Mouse (Mus musculus): ENCODE measurements around the gene Adgrl2. TPM values are rescaled to one million over a fixed set of nuclear protein-coding genes. Genes with fewer than 3 reads are reported as not detected.

Adgrl2 gene
- total and polyA plus RNA-seq, 3 experiments = not detected

DNA sequence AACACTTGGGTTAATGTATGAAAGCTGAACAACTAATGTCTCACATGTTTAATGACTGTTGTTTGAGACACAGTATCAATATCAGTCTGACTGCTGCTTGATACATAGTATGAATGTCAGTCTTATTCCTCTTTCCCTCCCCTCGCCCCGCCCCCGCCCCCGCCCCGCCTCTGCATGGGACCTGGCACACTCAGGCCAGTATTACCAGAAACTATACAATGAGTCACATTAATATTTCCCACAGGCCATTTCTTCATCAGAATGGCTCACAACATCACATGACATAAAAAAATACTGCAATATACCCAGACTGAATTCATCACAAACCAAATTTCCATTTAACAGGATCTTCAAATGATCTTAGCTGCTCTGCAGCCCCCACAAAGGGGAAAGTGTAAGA, 108.9 kb downstream of the Adgrl2 start:
- no peaks in the 10 kb centered on the region for H3K4me1 ChIP-seq (ENCODE audit: control insufficient read depth in 1 of 2, insufficient read depth in 2 of 2, low read length in 2 of 2)
- no peak overlapping the region for H3K9ac ChIP-seq (ENCODE audit: control insufficient read depth, low read depth, low read length, poor library complexity, severe bottlenecking)
- no peak overlapping the region for H3K4me3 ChIP-seq (ENCODE audit: control insufficient read depth in 1 of 2, insufficient read depth in 1 of 2, low read depth in 2 of 2, low read length in 2 of 2)
- H3K27me3 ChIP-seq (ENCODE audit: control insufficient read depth in 1 of 2, insufficient read depth in 2 of 2, low read length in 2 of 2) = no peaks in the 10 kb centered on the region
- H3K79me2 ChIP-seq (ENCODE audit: control insufficient read depth, insufficient read depth, low read length, poor library complexity) = no peaks in the 10 kb centered on the region
- no peak overlapping the region for H3K27ac ChIP-seq (ENCODE audit: control insufficient read depth, low read depth, low read length)
- DNase-seq (ENCODE audit: low read depth, low spot score) = no peak
- H3K9me3 ChIP-seq (replicated peaks; ENCODE audit: insufficient read depth, low read length) = no peaks in the 10 kb centered on the region
- H3K36me3 ChIP-seq (ENCODE audit: control insufficient read depth in 1 of 2, insufficient read depth in 2 of 2, low read length in 2 of 2) = no peaks in the 10 kb centered on the region
- TF ChIP-seq CHD1 (IDR thresholded peaks at IDR 0.05; ENCODE audit: low read depth, low read length) = no peak
- no peak for TF ChIP-seq TAL1 (IDR thresholded peaks at IDR 0.05; ENCODE audit: low read length)
- TF ChIP-seq TCF12 (IDR thresholded peaks at IDR 0.05; ENCODE audit: low read depth, low read length) = no peak
- no peak for TF ChIP-seq ETS1 (IDR thresholded peaks at IDR 0.05; ENCODE audit: low read depth, low read length)
- TF ChIP-seq ZC3H11A (IDR thresholded peaks at IDR 0.05; ENCODE audit: low read depth, low read length) = no peak
- no peak for TF ChIP-seq KAT2A (conservative IDR thresholded peaks at IDR 0.05; ENCODE audit: low read depth, low read length)
- no peak for TF ChIP-seq ZMIZ1 (IDR thresholded peaks at IDR 0.05; ENCODE audit: low read depth, low read length)
- no peak for TF ChIP-seq ZKSCAN1 (IDR thresholded peaks at IDR 0.05; ENCODE audit: low read depth, low read length)
- no peak for TF ChIP-seq POLR2AphosphoS5 (IDR thresholded peaks at IDR 0.05; ENCODE audit: borderline replicate concordance, low read depth, low read length)
- no peak for TF ChIP-seq USF2 (IDR thresholded peaks at IDR 0.05; ENCODE audit: borderline replicate concordance in 1 of 2, insufficient read depth in 1 of 2, low read depth in 1 of 2, low read length in 2 of 2)
- TF ChIP-seq SMC3 (IDR thresholded peaks at IDR 0.05; ENCODE audit: low read depth, low read length) = no peak
- TF ChIP-seq MEF2A (IDR thresholded peaks at IDR 0.05; ENCODE audit: extremely low read depth, insufficient replicate concordance, low read depth, low read length, poor library complexity, severe bottlenecking) = no peak
- no peak for TF ChIP-seq POLR2A (IDR thresholded peaks at IDR 0.05; ENCODE audit: control insufficient read depth in 1 of 2, insufficient read depth in 1 of 2, low read depth in 1 of 2, low read length in 2 of 2, poor library complexity in 1 of 2)
- no peak for TF ChIP-seq MAZ (IDR thresholded peaks at IDR 0.05; ENCODE audit: low read depth, low read length)
- TF ChIP-seq MYC (IDR thresholded peaks at IDR 0.05; ENCODE audit: low read depth, low read length) = no peak
- TF ChIP-seq UBTF (IDR thresholded peaks at IDR 0.05; ENCODE audit: borderline replicate concordance, insufficient read depth, low read depth, low read length) = no peak
- no peak for TF ChIP-seq NELFE (IDR thresholded peaks at IDR 0.05; ENCODE audit: low read depth, low read length)
- no peak for TF ChIP-seq E2F4 (IDR thresholded peaks at IDR 0.05; ENCODE audit: borderline replicate concordance, low read depth, low read length)
- TF ChIP-seq USF1 (IDR thresholded peaks at IDR 0.05; ENCODE audit: low read depth, low read length) = no peak

DNA sequence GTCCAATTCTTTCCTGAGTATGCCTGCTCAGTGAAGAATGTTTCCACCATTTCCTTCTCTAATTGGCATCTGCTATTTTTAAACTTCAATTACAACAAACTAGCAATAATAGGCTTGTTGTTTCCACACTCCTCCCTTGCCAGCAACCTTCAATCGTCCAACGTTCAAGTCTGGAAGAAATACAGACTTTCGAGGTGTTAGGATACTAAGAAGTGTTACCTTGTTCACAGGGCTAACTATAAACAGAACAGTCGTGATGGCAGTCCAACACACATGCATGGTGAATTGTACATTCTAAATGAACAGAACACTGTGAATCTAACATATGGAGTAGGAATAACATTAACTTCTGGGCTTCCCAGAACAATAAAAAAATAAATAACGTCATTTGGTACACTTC, 117.8 kb downstream of the Adgrl2 start:
- TF ChIP-seq USF2 (IDR thresholded peaks at IDR 0.05; ENCODE audit: borderline replicate concordance in 1 of 2, insufficient read depth in 1 of 2, low read depth in 1 of 2, low read length in 2 of 2) (no peak), JUND (IDR thresholded peaks at IDR 0.05; ENCODE audit: low read depth, low read length) (no peak), UBTF (IDR thresholded peaks at IDR 0.05; ENCODE audit: borderline replicate concordance, insufficient read depth, low read depth, low read length) (no peak), NRF1 (IDR thresholded peaks at IDR 0.05; ENCODE audit: insufficient read depth, low read depth, low read length, poor library complexity, severe bottlenecking) (no peak), BHLHE40 (IDR thresholded peaks at IDR 0.05; ENCODE audit: borderline replicate concordance, low read depth, low read length) (no peak), CHD1 (IDR thresholded peaks at IDR 0.05; ENCODE audit: low read depth, low read length) (no peak), SIN3A (IDR thresholded peaks at IDR 0.05; ENCODE audit: low read length) (no peak), ELF1 (IDR thresholded peaks at IDR 0.05; ENCODE audit: low read depth, low read length) (no peak), MAZ (IDR thresholded peaks at IDR 0.05; ENCODE audit: low read depth, low read length) (no peak), USF1 (IDR thresholded peaks at IDR 0.05; ENCODE audit: low read depth, low read length) (no peak), POLR2A (IDR thresholded peaks at IDR 0.05; ENCODE audit: control insufficient read depth in 1 of 2, insufficient read depth in 1 of 2, low read depth in 1 of 2, low read length in 2 of 2, poor library complexity in 1 of 2) (no peak), ZMIZ1 (IDR thresholded peaks at IDR 0.05; ENCODE audit: low read depth, low read length) (no peak), TBP (IDR thresholded peaks at IDR 0.05; ENCODE audit: low read depth, low read length) (no peak), GABPA (IDR thresholded peaks at IDR 0.05; ENCODE audit: low read depth, low read length) (no peak), ZC3H11A (IDR thresholded peaks at IDR 0.05; ENCODE audit: low read depth, low read length) (no peak), MYC (IDR thresholded peaks at IDR 0.05; ENCODE audit: low read depth, low read length) (no peak)
- Histone ChIP-seq H3K9ac (ENCODE audit: control insufficient read depth, low read depth, low read length, poor library complexity, severe bottlenecking) (no peak overlapping the region), H3K27me3 (ENCODE audit: control insufficient read depth in 1 of 2, insufficient read depth in 2 of 2, low read length in 2 of 2) (no peaks in the 10 kb centered on the region), H3K4me1 (ENCODE audit: control insufficient read depth in 1 of 2, insufficient read depth in 2 of 2, low read length in 2 of 2) (no peaks in the 10 kb centered on the region), H3K79me2 (ENCODE audit: control insufficient read depth, insufficient read depth, low read length, poor library complexity) (no peaks in the 10 kb centered on the region), H3K36me3 (ENCODE audit: control insufficient read depth in 1 of 2, insufficient read depth in 2 of 2, low read length in 2 of 2) (no peaks in the 10 kb centered on the region), H3K9me3 (replicated peaks; ENCODE audit: insufficient read depth, low read length) (no peaks in the 10 kb centered on the region), H3K4me3 (ENCODE audit: control insufficient read depth in 1 of 2, insufficient read depth in 1 of 2, low read depth in 2 of 2, low read length in 2 of 2) (no peak overlapping the region), H3K27ac (ENCODE audit: control insufficient read depth, low read depth, low read length) (no peak overlapping the region)
- no peak for DNase-seq (ENCODE audit: low read depth, low spot score)

Data from MEL (cell line).